Mouse (Mus musculus): Measurements from ENCODE around the gene Ctsh.

Gene Ctsh

GRCm38 (mm10) chr9:90113151-90113550 lies 59.2 kb downstream of the Ctsh start:
- no peak for DNase-seq (ENCODE audit: low spot score in 2 of 2)

GRCm38 (mm10) chr9:90113651-90114566 lies 60.0 kb downstream of the Ctsh start:
- peak; percentile 85 to 87 for DNase-seq (ENCODE audit: low spot score in 2 of 2)

GRCm38 (mm10) chr9:90114567-90115307 lies 60.8 kb downstream of the Ctsh start, which contains the start of gene Morf4l1:
Morf4l1 (minus strand) TSS chr9:90114774.
- peak; percentile 88 to 93 for DNase-seq (ENCODE audit: low spot score in 2 of 2)

GRCm38 (mm10) chr9:90115308-90115700 lies 61.4 kb downstream of the Ctsh start:
- DNase-seq (ENCODE audit: low spot score in 2 of 2), result no peak

- no peak for DNase-seq (ENCODE audit: low spot score in 2 of 2)
Measured at GRCm38 (mm10) chr9:90117234-90117633, 63.3 kb downstream of the Ctsh start.

- no peak for DNase-seq (ENCODE audit: low spot score in 2 of 2)
Measured at GRCm38 (mm10) chr9:90122246-90122740, 68.3 kb downstream of the Ctsh start.

GRCm38 (mm10) chr9:90124156-90124872 lies 70.4 kb downstream of the Ctsh start:
- DNase-seq (ENCODE audit: low spot score in 2 of 2), result no peak

- no peak for DNase-seq (ENCODE audit: low spot score in 2 of 2)
Measured at GRCm38 (mm10) chr9:90124873-90125245, 70.9 kb downstream of the Ctsh start.

Data from spleen, postnatal 14 days (tissue).